Mouse (Mus musculus): ENCODE data around the gene Sh2d1a.

DNA sequence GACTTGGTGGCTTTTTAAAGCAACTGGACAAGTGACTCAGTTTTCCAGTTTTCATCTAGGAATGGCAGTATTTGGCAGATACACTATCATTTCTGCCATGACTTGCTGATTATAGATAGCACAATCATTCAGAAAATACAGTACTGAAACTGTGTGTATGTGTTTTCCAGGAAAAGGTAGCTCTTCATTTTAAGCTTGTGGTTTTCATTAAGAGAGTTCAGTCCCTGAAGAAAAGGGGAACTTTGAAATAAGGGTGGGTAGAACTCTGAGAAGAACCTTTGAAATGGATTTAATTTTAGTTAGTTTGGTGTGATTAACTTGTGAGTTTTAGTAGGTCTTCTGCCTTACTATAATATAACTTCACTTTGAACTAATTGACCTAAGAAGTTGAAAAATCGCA is 42.8 kb downstream of the Sh2d1a start:
- no peak for TF ChIP-seq MAFK (IDR thresholded peaks at IDR 0.05; ENCODE audit: insufficient read depth, low read depth, low read length)
- no peak for TF ChIP-seq ZC3H11A (IDR thresholded peaks at IDR 0.05; ENCODE audit: borderline replicate concordance, low read depth, low read length)
